Mouse (Mus musculus): ENCODE results near the gene Gm20388. TPM values are rescaled to one million over a fixed set of nuclear protein-coding genes. Genes with fewer than 3 reads are reported as not detected.

Gm20388 gene
- polyA plus RNA-seq, 1 experiment from 2014 or later, result not detected

- peak overlapping the region; percentile 89 for H3K4me2 ChIP-seq (replicated peaks)
- no peak overlapping the region for H3K27ac ChIP-seq
- no peaks in the 10 kb centered on the region for H3K36me3 ChIP-seq (replicated peaks; ENCODE audit: control insufficient read depth, insufficient read depth)
- H3K4me1 ChIP-seq (replicated peaks; ENCODE audit: control insufficient read depth, insufficient read depth, low read length), result peaks cover 20% of the 10 kb centered on the region
- H3K9ac ChIP-seq, result peak overlapping the region; percentile 88
- peak overlapping the region; percentile 79 for H3K4me3 ChIP-seq (replicated peaks; ENCODE audit: low read length)
- H3K27me3 ChIP-seq (ENCODE audit: control insufficient read depth, insufficient read depth, low read length), result peaks cover 10% of the 10 kb centered on the region; the same call in 1 of the 2 replicates
- no peak for DNase-seq (ENCODE audit: low spot score)
- ATAC-seq (ENCODE audit: low FRiP score), result no peak
- H3K9me3 ChIP-seq (ENCODE audit: control insufficient read depth, low read length), result no peaks in the 10 kb centered on the region
- 44% methylated on average over 4 of the region's 4 CpGs for WGBS
These were observed 1821.7 kb downstream of the Gm20388 start for GRCm38 (mm10) chr8:121732334-121732665.

- Histone ChIP-seq H3K4me1 (replicated peaks; ENCODE audit: control insufficient read depth, insufficient read depth, low read length) (peaks cover 20% of the 10 kb centered on the region), H3K4me2 (replicated peaks) (no peak overlapping the region), H3K27me3 (ENCODE audit: control insufficient read depth, insufficient read depth, low read length) (0 out of 2 replicates have a peak, but pooled peaks cover 6% of the 10 kb centered on the region), H3K27ac (no peak overlapping the region), H3K9me3 (ENCODE audit: control insufficient read depth, low read length) (no peaks in the 10 kb centered on the region), H3K4me3 (replicated peaks; ENCODE audit: low read length) (no peak overlapping the region), H3K36me3 (replicated peaks; ENCODE audit: control insufficient read depth, insufficient read depth) (no peaks in the 10 kb centered on the region), H3K9ac (no peak overlapping the region)
- ATAC-seq (ENCODE audit: low FRiP score), result no peak
- DNase-seq (ENCODE audit: low spot score), result no peak
- WGBS, result 93% methylated on average over 16 of the region's 16 CpGs
These were observed 1823.6 kb downstream of the Gm20388 start for GRCm38 (mm10) chr8:121734262-121734661.

GRCm38 (mm10) chr8:121736236-121736635 lies 1825.6 kb downstream of the Gm20388 start:
- ATAC-seq (ENCODE audit: low FRiP score) (no peak), DNase-seq (ENCODE audit: low spot score) (peak; percentile 58)
- no peak overlapping the region for H3K27ac ChIP-seq
- no peaks in the 10 kb centered on the region for H3K9me3 ChIP-seq (ENCODE audit: control insufficient read depth, low read length)
- H3K27me3 ChIP-seq (ENCODE audit: control insufficient read depth, insufficient read depth, low read length), result no peaks in the 10 kb centered on the region
- H3K36me3 ChIP-seq (replicated peaks; ENCODE audit: control insufficient read depth, insufficient read depth), result no peaks in the 10 kb centered on the region
- WGBS, result 14% methylated on average over 7 of the region's 7 CpGs
- H3K4me1 ChIP-seq (replicated peaks; ENCODE audit: control insufficient read depth, insufficient read depth, low read length), result peaks cover 20% of the 10 kb centered on the region
- no peak overlapping the region for H3K4me2 ChIP-seq (replicated peaks)
- H3K9ac ChIP-seq, result no peak overlapping the region
- H3K4me3 ChIP-seq (replicated peaks; ENCODE audit: low read length), result no peak overlapping the region

- WGBS, result 91% methylated on average over 10 of the region's 10 CpGs
These were observed 1830.1 kb downstream of the Gm20388 start for GRCm38 (mm10) chr8:121740721-121741120.

GRCm38 (mm10) chr8:121749501-121749900 lies 1838.9 kb downstream of the Gm20388 start:
- no peak for ATAC-seq (ENCODE audit: low FRiP score)
- Histone ChIP-seq H3K9me3 (ENCODE audit: control insufficient read depth, low read length) (0 out of 2 replicates have a peak, but pooled peaks cover 8% of the 10 kb centered on the region), H3K4me2 (replicated peaks) (no peak overlapping the region), H3K4me1 (replicated peaks; ENCODE audit: control insufficient read depth, insufficient read depth, low read length) (no peaks in the 10 kb centered on the region), H3K36me3 (replicated peaks; ENCODE audit: control insufficient read depth, insufficient read depth) (peaks cover 13% of the 10 kb centered on the region), H3K27me3 (ENCODE audit: control insufficient read depth, insufficient read depth, low read length) (0 out of 2 replicates have a peak, but pooled peaks cover 3% of the 10 kb centered on the region), H3K27ac (no peak overlapping the region), H3K4me3 (replicated peaks; ENCODE audit: low read length) (no peak overlapping the region), H3K9ac (no peak overlapping the region)
- WGBS, result 81% methylated on average over 9 of the region's 9 CpGs
- DNase-seq (ENCODE audit: low spot score), result no peak

More at GRCm38 (mm10) chr8:121740721-121741120, 1830.1 kb downstream of the Gm20388 start:
- no peaks in the 10 kb centered on the region for H3K4me1 ChIP-seq (replicated peaks; ENCODE audit: control insufficient read depth, insufficient read depth, low read length)
- H3K27ac ChIP-seq, result no peak overlapping the region
- H3K4me3 ChIP-seq (replicated peaks; ENCODE audit: low read length), result no peak overlapping the region
- no peak overlapping the region for H3K4me2 ChIP-seq (replicated peaks)
- DNase-seq (ENCODE audit: low spot score) (no peak), ATAC-seq (ENCODE audit: low FRiP score) (no peak)
- no peaks in the 10 kb centered on the region for H3K27me3 ChIP-seq (ENCODE audit: control insufficient read depth, insufficient read depth, low read length)
- H3K9me3 ChIP-seq (ENCODE audit: control insufficient read depth, low read length), result no peaks in the 10 kb centered on the region
- H3K36me3 ChIP-seq (replicated peaks; ENCODE audit: control insufficient read depth, insufficient read depth), result no peaks in the 10 kb centered on the region
- H3K9ac ChIP-seq, result no peak overlapping the region

GRCm38 (mm10) chr8:121750512-121750911 lies 1839.9 kb downstream of the Gm20388 start:
- ATAC-seq (ENCODE audit: low FRiP score) (no peak), DNase-seq (ENCODE audit: low spot score) (no peak)
- 29% methylated on average over 3 of the region's 3 CpGs for WGBS
- H3K4me1 ChIP-seq (replicated peaks; ENCODE audit: control insufficient read depth, insufficient read depth, low read length), result no peaks in the 10 kb centered on the region
- no peak overlapping the region for H3K4me2 ChIP-seq (replicated peaks)
- 0 out of 2 replicates have a peak, but pooled peaks cover 3% of the 10 kb centered on the region for H3K27me3 ChIP-seq (ENCODE audit: control insufficient read depth, insufficient read depth, low read length)
- H3K9ac ChIP-seq, result no peak overlapping the region
- peaks cover 13% of the 10 kb centered on the region for H3K36me3 ChIP-seq (replicated peaks; ENCODE audit: control insufficient read depth, insufficient read depth)
- 0 out of 2 replicates have a peak, but pooled peaks cover 8% of the 10 kb centered on the region for H3K9me3 ChIP-seq (ENCODE audit: control insufficient read depth, low read length)
- H3K27ac ChIP-seq, result no peak overlapping the region
- no peak overlapping the region for H3K4me3 ChIP-seq (replicated peaks; ENCODE audit: low read length)

GRCm38 (mm10) chr8:121751407-121751806 lies 1840.8 kb downstream of the Gm20388 start:
- WGBS, result 43% methylated on average over 3 of the region's 3 CpGs
- H3K27me3 ChIP-seq (ENCODE audit: control insufficient read depth, insufficient read depth, low read length), result 0 out of 2 replicates have a peak, but pooled peaks cover 3% of the 10 kb centered on the region
- ATAC-seq (ENCODE audit: low FRiP score) (no peak), DNase-seq (ENCODE audit: low spot score) (peak; percentile 74)
- no peak overlapping the region for H3K4me2 ChIP-seq (replicated peaks)
- H3K36me3 ChIP-seq (replicated peaks; ENCODE audit: control insufficient read depth, insufficient read depth), result peaks cover 13% of the 10 kb centered on the region
- H3K4me1 ChIP-seq (replicated peaks; ENCODE audit: control insufficient read depth, insufficient read depth, low read length), result no peaks in the 10 kb centered on the region
- H3K9me3 ChIP-seq (ENCODE audit: control insufficient read depth, low read length), result 0 out of 2 replicates have a peak, but pooled peaks cover 8% of the 10 kb centered on the region
- no peak overlapping the region for H3K9ac ChIP-seq
- H3K27ac ChIP-seq, result no peak overlapping the region
- no peak overlapping the region for H3K4me3 ChIP-seq (replicated peaks; ENCODE audit: low read length)

GRCm38 (mm10) chr8:121758470-121758869 lies 1847.8 kb downstream of the Gm20388 start:
- Histone ChIP-seq H3K27ac (no peak overlapping the region), H3K9me3 (ENCODE audit: control insufficient read depth, low read length) (no peaks in the 10 kb centered on the region), H3K4me1 (replicated peaks; ENCODE audit: control insufficient read depth, insufficient read depth, low read length) (no peaks in the 10 kb centered on the region), H3K27me3 (ENCODE audit: control insufficient read depth, insufficient read depth, low read length) (no peaks in the 10 kb centered on the region), H3K4me2 (replicated peaks) (no peak overlapping the region), H3K4me3 (replicated peaks; ENCODE audit: low read length) (no peak overlapping the region), H3K36me3 (replicated peaks; ENCODE audit: control insufficient read depth, insufficient read depth) (peaks cover 13% of the 10 kb centered on the region), H3K9ac (no peak overlapping the region)
- 79% methylated on average over 12 of the region's 12 CpGs for WGBS
- ATAC-seq (ENCODE audit: low FRiP score) (no peak), DNase-seq (ENCODE audit: low spot score) (no peak)

GRCm38 (mm10) chr8:121760484-121760883 lies 1849.8 kb downstream of the Gm20388 start:
- no peak overlapping the region for H3K9ac ChIP-seq
- 84% methylated on average over 7 of the region's 7 CpGs for WGBS
- 0 out of 2 replicates have a peak, but pooled peaks cover 5% of the 10 kb centered on the region for H3K36me3 ChIP-seq (replicated peaks; ENCODE audit: control insufficient read depth, insufficient read depth)
- no peak overlapping the region for H3K4me3 ChIP-seq (replicated peaks; ENCODE audit: low read length)
- no peaks in the 10 kb centered on the region for H3K4me1 ChIP-seq (replicated peaks; ENCODE audit: control insufficient read depth, insufficient read depth, low read length)
- H3K4me2 ChIP-seq (replicated peaks), result no peak overlapping the region
- ATAC-seq (ENCODE audit: low FRiP score) (no peak), DNase-seq (ENCODE audit: low spot score) (no peak)
- no peaks in the 10 kb centered on the region for H3K27me3 ChIP-seq (ENCODE audit: control insufficient read depth, insufficient read depth, low read length)
- H3K27ac ChIP-seq, result no peak overlapping the region
- no peaks in the 10 kb centered on the region for H3K9me3 ChIP-seq (ENCODE audit: control insufficient read depth, low read length)

GRCm38 (mm10) chr8:121761480-121761879 lies 1850.8 kb downstream of the Gm20388 start:
- H3K9ac ChIP-seq, result no peak overlapping the region
- H3K9me3 ChIP-seq (ENCODE audit: control insufficient read depth, low read length), result no peaks in the 10 kb centered on the region
- WGBS, result 38% methylated on average over 10 of the region's 10 CpGs
- no peak overlapping the region for H3K27ac ChIP-seq
- no peak overlapping the region for H3K4me3 ChIP-seq (replicated peaks; ENCODE audit: low read length)
- H3K4me1 ChIP-seq (replicated peaks; ENCODE audit: control insufficient read depth, insufficient read depth, low read length), result no peaks in the 10 kb centered on the region
- no peaks in the 10 kb centered on the region for H3K27me3 ChIP-seq (ENCODE audit: control insufficient read depth, insufficient read depth, low read length)
- ATAC-seq (ENCODE audit: low FRiP score) (no peak), DNase-seq (ENCODE audit: low spot score) (no peak)
- H3K4me2 ChIP-seq (replicated peaks), result no peak overlapping the region
- 0 out of 2 replicates have a peak, but pooled peaks cover 5% of the 10 kb centered on the region for H3K36me3 ChIP-seq (replicated peaks; ENCODE audit: control insufficient read depth, insufficient read depth)
